Mouse (Mus musculus) right cerebral cortex, postnatal 14 days (tissue): ENCODE measurements at regions not wholly inside any gene's neighbourhood (a gene's known extent, or its start where the extent isn't known, plus 50 kb on each side); places are given as distances from the start of the nearest gene placed in this dataset.

ENCODE experiments used
- DNase-seq: peaks from one replicate; pipeline ENCODE4 v3.0.0; 2022

- no peak for DNase-seq
Observed at GRCm38 (mm10) chr6:15865271-15865670, 144.8 kb downstream of the Mdfic start.

DNA sequence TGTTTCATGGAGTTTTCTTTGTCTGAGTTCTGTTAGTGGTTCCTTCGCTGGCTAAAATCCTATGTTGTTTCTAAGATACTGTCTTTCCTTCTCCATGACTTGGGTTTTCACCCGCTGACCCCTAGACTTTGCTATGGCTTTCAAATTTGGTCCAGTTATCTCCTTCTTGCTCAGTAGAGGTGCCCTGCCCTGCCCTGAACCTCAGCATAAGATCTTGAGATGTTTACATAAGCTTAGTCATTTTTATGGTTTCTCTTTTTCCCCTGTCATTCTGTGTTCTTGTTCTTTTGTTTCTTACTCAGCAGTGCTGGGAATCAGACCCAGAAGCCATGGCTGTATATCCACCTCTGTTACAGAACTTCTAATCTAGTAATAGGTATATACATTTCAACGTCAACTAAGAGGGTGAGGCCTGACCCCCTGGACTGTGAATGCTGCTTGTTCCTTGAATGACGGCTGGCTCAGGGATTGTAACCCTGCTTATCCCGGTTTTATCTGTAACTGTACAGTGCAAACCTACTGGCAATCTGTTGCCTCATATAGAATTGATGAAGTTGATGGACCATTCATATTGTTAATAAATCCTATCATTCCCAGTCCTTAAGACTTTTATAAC lies 161.9 kb downstream of the Mdfic start:
- no peak for DNase-seq

GRCm38 (mm10) chr6:15893066-15893465 lies 172.6 kb downstream of the Mdfic start:
- no peak for DNase-seq

GRCm38 (mm10) chr6:15900495-15900894 lies 180.0 kb downstream of the Mdfic start:
- no peak for DNase-seq

- DNase-seq = no peak
Observed at GRCm38 (mm10) chr6:15902665-15903274, 182.3 kb downstream of the Mdfic start.

- DNase-seq = no peak
Observed at GRCm38 (mm10) chr6:15910420-15911167, 190.1 kb downstream of the Mdfic start.

GRCm38 (mm10) chr6:15929650-15930049 lies 209.2 kb downstream of the Mdfic start:
- DNase-seq = no peak

DNA sequence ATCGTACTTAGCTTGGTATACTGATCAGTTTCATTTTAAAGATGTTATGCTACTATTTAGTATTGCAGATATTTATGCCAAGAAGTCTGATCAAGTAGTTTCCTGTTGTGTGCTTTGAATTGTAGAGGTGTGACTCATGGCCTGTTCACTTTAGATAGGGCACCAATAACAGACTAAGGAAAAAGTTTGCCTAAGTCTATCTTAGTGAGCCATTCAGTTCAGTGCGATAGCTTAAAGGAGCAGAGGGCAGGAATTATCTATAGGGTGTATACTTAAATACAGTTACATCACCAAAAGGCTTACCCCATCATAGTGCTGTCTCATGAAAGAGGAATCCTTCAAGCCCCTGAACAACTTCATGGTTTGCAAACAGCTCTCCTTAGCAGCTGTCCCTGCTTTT lies 229.8 kb downstream of the Mdfic start:
- no peak for DNase-seq

DNA sequence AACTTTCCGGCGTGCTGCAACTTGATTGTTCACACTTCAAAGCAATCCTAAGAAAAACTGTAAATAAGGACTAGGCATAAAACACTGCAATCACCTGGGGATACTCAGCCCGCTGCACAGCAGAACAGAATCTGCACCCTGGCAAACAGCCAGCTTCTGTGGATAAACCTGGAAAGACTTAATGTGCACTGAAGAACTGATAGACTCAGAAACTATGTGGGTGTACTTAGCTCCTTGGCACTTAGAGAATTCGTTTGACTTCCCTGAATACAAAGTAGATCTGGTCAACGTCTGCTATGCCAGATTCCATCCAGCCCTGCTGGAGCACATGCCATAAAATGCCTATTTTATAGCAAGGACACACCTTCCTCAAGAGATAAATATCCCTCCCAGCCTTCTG lies 266.9 kb downstream of the Mdfic start:
- peak; percentile 6 for DNase-seq
